Mouse (Mus musculus): Measurements from ENCODE around the gene Olfr639. TPM values are rescaled to one million over a fixed set of nuclear protein-coding genes. Genes with fewer than 3 reads are reported as not detected.
"Not testable (repeated sequence)": the region's sequence is repeated elsewhere in the genome, so short reads cannot be mapped to it uniquely, and the experiment has no call there.

Gene Olfr639
- polyA plus RNA-seq, 1 experiment from 2014 or later = 0.03 TPM

DNA sequence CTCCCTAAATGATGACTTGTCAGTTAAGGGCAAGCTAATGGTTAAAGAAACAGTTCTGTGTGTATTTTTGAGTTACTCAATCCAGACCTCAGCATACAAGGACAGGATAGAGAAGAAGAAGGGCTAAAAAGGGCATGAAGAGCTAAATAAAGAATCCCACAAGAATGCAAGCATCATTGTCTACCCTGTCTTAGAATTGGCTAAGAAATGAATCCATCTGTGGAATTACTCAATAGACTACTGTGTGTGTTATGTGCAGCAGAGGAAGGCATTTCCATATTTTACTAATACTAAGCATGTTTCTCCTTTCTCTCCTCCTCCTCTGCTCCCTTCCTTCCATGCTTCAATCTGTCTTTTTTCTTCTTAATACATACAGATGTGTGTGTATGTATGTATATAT lies 18.0 kb downstream of the Olfr639 start:
- H3K4me1 ChIP-seq (replicated peaks; ENCODE audit: control insufficient read depth, insufficient read depth, low read length) = no peaks in the 10 kb centered on the region
- ATAC-seq (ENCODE audit: low FRiP score) = no peak
- no peak overlapping the region for H3K4me2 ChIP-seq (replicated peaks)
- H3K27ac ChIP-seq = no peak overlapping the region
- no peak for DNase-seq (ENCODE audit: low spot score)
- no peak overlapping the region for H3K4me3 ChIP-seq (replicated peaks; ENCODE audit: low read length)
- H3K27me3 ChIP-seq (ENCODE audit: control insufficient read depth, insufficient read depth, low read length) = no peaks in the 10 kb centered on the region
- no peak overlapping the region for H3K9ac ChIP-seq
- no peaks in the 10 kb centered on the region for H3K9me3 ChIP-seq (ENCODE audit: control insufficient read depth, low read length)
- H3K36me3 ChIP-seq (replicated peaks; ENCODE audit: control insufficient read depth, insufficient read depth) = no peaks in the 10 kb centered on the region

DNA sequence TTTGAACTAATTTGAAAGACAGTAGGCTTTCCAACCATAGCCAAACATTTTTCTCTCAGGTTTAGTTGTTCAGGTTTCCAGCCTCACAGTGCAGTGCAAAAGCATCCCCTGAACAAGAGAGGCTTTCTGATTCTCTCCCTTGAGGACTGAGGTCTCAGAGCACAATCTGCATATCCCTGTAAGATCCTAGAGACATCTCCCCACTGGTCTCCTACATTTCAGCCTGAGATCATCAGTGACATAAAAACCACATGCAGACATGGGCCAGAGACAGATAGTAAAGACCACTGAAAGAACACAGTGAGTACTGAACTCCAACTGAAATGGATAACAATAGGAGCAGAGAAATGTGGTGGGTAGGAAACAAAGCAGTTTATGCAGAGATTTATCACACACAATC lies 18.7 kb downstream of the Olfr639 start, which contains the start of gene Olfr638:
Olfr638 (plus strand) TSS at position 301 of the 400 bp plus-strand sequence.
- no peaks in the 10 kb centered on the region for H3K4me1 ChIP-seq (replicated peaks; ENCODE audit: control insufficient read depth, insufficient read depth, low read length)
- H3K27me3 ChIP-seq (ENCODE audit: control insufficient read depth, insufficient read depth, low read length) = no peaks in the 10 kb centered on the region
- H3K9ac ChIP-seq = no peak within 1 kb of the TSS
- no peak within 1 kb of the TSS for H3K4me2 ChIP-seq (replicated peaks)
- ATAC-seq (ENCODE audit: low FRiP score) = no peak
- no peak for DNase-seq (ENCODE audit: low spot score)
- H3K4me3 ChIP-seq (replicated peaks; ENCODE audit: low read length) = no peak within 1 kb of the TSS
- no peak within 1 kb of the TSS for H3K27ac ChIP-seq
- no peaks in the 10 kb centered on the region for H3K9me3 ChIP-seq (ENCODE audit: control insufficient read depth, low read length)
- no peaks in the 10 kb centered on the region for H3K36me3 ChIP-seq (replicated peaks; ENCODE audit: control insufficient read depth, insufficient read depth)

DNA sequence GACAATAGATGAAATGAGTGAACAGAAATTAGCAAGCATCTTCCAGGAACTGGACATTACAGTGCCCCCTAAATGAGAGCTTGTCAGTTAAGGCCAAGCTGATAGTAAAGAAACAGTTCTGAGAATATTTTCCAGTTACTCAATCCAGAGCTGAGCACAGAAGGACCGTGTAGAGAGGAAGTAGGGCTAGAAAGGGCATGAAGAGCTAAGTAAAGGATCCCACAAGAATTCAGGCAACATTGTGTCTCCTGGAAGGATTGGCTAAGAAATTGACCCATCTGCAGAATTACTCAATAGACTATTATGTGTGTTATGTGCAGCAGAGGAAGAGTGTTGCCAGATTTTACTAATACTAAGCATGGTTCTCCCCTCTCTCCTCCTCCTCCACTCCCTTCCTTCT lies 45.3 kb downstream of the Olfr639 start:
- H3K9ac ChIP-seq = no peak overlapping the region
- no peak overlapping the region for H3K4me2 ChIP-seq (replicated peaks)
- H3K36me3 ChIP-seq (replicated peaks; ENCODE audit: control insufficient read depth, insufficient read depth) = no peaks in the 10 kb centered on the region
- 59% methylated on average over 1 of the region's 1 CpGs for WGBS
- no peaks in the 10 kb centered on the region for H3K27me3 ChIP-seq (ENCODE audit: control insufficient read depth, insufficient read depth, low read length)
- no peak for DNase-seq (ENCODE audit: low spot score)
- no peak for ATAC-seq (ENCODE audit: low FRiP score)
- no peak overlapping the region for H3K4me3 ChIP-seq (replicated peaks; ENCODE audit: low read length)
- no peak overlapping the region for H3K27ac ChIP-seq
- no peaks in the 10 kb centered on the region for H3K9me3 ChIP-seq (ENCODE audit: control insufficient read depth, low read length)
- H3K4me1 ChIP-seq (replicated peaks; ENCODE audit: control insufficient read depth, insufficient read depth, low read length) = no peaks in the 10 kb centered on the region

DNA sequence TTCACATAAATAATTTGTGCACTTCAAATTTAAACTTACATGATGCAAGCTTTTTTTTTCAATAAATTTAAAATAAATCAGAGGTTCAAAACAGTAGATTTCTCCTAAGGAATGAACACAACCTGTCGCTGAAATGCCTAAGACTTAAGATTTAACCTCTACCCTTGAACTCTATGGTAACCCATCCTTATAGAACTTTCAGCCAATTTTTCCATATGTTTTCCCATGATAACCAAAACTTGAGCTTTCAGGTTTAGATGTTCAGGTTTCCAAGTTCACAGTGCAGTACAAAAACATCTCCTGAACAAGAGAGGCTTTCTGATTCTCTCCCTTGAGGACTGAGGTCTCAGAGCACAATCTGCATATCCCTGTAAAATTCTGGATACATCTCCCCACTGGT lies 46.3 kb downstream of the Olfr639 start, which contains the start of gene Olfr635:
Olfr635 (plus strand) TSS at position 301 of the 400 bp plus-strand sequence.
- WGBS = 71% methylated on average over 1 of the region's 1 CpGs
- no peak within 1 kb of the TSS for H3K4me3 ChIP-seq (replicated peaks; ENCODE audit: low read length)

DNA sequence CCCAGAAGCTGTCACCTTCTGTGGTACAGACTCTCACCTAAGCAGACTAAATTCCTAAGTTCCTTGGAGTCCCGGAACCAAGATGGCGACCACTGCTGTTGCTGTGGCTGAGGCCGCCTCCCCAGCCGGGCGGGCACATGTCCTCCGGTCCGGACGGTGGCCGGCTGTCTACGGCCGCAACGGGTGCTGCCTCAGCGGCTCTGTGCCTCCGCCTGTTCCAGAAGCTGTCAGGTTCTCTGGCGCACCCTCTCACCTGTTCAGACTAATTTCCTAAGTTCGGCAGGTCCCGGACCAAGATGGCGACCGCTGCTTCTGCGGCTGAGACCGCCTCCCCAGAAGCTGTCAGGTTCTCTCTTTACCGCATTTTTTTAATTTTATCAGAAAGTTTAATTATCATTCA lies 50.2 kb downstream of the Olfr639 start:
- 96% methylated on average over 22 of the region's 22 CpGs for WGBS
- not testable (repeated sequence) for H3K9me3 ChIP-seq (ENCODE audit: control insufficient read depth, low read length); H3K4me1 ChIP-seq (replicated peaks; ENCODE audit: control insufficient read depth, insufficient read depth, low read length); H3K27ac ChIP-seq; DNase-seq (ENCODE audit: low spot score); H3K4me2 ChIP-seq (replicated peaks); H3K27me3 ChIP-seq (ENCODE audit: control insufficient read depth, insufficient read depth, low read length); H3K4me3 ChIP-seq (replicated peaks; ENCODE audit: low read length); H3K36me3 ChIP-seq (replicated peaks; ENCODE audit: control insufficient read depth, insufficient read depth); ATAC-seq (ENCODE audit: low FRiP score); H3K9ac ChIP-seq

More for the DNA sequence above, 46.3 kb downstream of the Olfr639 start, which contains the start of gene Olfr635:
- no peak for ATAC-seq (ENCODE audit: low FRiP score)
- H3K27ac ChIP-seq = no peak within 1 kb of the TSS
- H3K4me2 ChIP-seq (replicated peaks) = no peak within 1 kb of the TSS
- H3K9me3 ChIP-seq (ENCODE audit: control insufficient read depth, low read length) = no peaks in the 10 kb centered on the region
- no peaks in the 10 kb centered on the region for H3K36me3 ChIP-seq (replicated peaks; ENCODE audit: control insufficient read depth, insufficient read depth)
- H3K27me3 ChIP-seq (ENCODE audit: control insufficient read depth, insufficient read depth, low read length) = no peaks in the 10 kb centered on the region
- H3K4me1 ChIP-seq (replicated peaks; ENCODE audit: control insufficient read depth, insufficient read depth, low read length) = no peaks in the 10 kb centered on the region
- H3K9ac ChIP-seq = no peak within 1 kb of the TSS
- no peak for DNase-seq (ENCODE audit: low spot score)

Other genes with a start within 250 kb of the Olfr639 start
- not detected in 2 replicates for gene Olfr69, start 245.7 kb downstream of the Olfr639 start, polyA plus RNA-seq (2014; fragmentation: Nextera tagmentation; extraction: Ambion mirVana)
- not detected in 2 replicates for gene Olfr68, start 237.6 kb downstream of the Olfr639 start, polyA plus RNA-seq (2014; fragmentation: Nextera tagmentation; extraction: Ambion mirVana)
- not detected in 2 replicates for gene Olfr67, start 225.5 kb downstream of the Olfr639 start, polyA plus RNA-seq (2014; fragmentation: Nextera tagmentation; extraction: Ambion mirVana)
- gene Hbb-bt, start 203.3 kb downstream of the Olfr639 start, polyA plus RNA-seq (2014; fragmentation: Nextera tagmentation; extraction: Ambion mirVana) = 1,734 and 1,868 TPM in 2 replicates
- gene Hbb-bs, start 189.2 kb downstream of the Olfr639 start, polyA plus RNA-seq (2014; fragmentation: Nextera tagmentation; extraction: Ambion mirVana) = 4,248 and 5,201 TPM in 2 replicates
- not detected in 2 replicates for gene Hbb-bh2, start 176.8 kb downstream of the Olfr639 start, polyA plus RNA-seq (2014; fragmentation: Nextera tagmentation; extraction: Ambion mirVana)
- gene Hbb-bh1, start 174.1 kb downstream of the Olfr639 start, polyA plus RNA-seq (2014; fragmentation: Nextera tagmentation; extraction: Ambion mirVana) = 2.1 and 3.6 TPM in 2 replicates
- gene Hbb-y, start 164.1 kb downstream of the Olfr639 start, polyA plus RNA-seq (2014; fragmentation: Nextera tagmentation; extraction: Ambion mirVana) = 178 and 712 TPM in 2 replicates
- not detected in 2 replicates for gene Olfr66, start 131.1 kb downstream of the Olfr639 start, polyA plus RNA-seq (2014; fragmentation: Nextera tagmentation; extraction: Ambion mirVana)
- gene Olfr64, start 122.8 kb downstream of the Olfr639 start, polyA plus RNA-seq (2014; fragmentation: Nextera tagmentation; extraction: Ambion mirVana) = not detected in 2 replicates
- not detected in 2 replicates for gene Olfr65, start 113.8 kb downstream of the Olfr639 start, polyA plus RNA-seq (2014; fragmentation: Nextera tagmentation; extraction: Ambion mirVana)
- gene Olfr631, start 88.5 kb downstream of the Olfr639 start, polyA plus RNA-seq (2014; fragmentation: Nextera tagmentation; extraction: Ambion mirVana) = not detected in 2 replicates
- gene Olfr632, start 83.0 kb downstream of the Olfr639 start, polyA plus RNA-seq (2014; fragmentation: Nextera tagmentation; extraction: Ambion mirVana) = not detected in 2 replicates
- gene Olfr633, start 72.9 kb downstream of the Olfr639 start, polyA plus RNA-seq (2014; fragmentation: Nextera tagmentation; extraction: Ambion mirVana) = not detected in 2 replicates
- not detected in 2 replicates for gene Olfr635, start 46.2 kb downstream of the Olfr639 start, polyA plus RNA-seq (2014; fragmentation: Nextera tagmentation; extraction: Ambion mirVana)
- gene Olfr638, start 18.6 kb downstream of the Olfr639 start, polyA plus RNA-seq (2014; fragmentation: Nextera tagmentation; extraction: Ambion mirVana) = not detected in 2 replicates
- not detected in 2 replicates for gene Olfr640, start 8.3 kb upstream of the Olfr639 start, polyA plus RNA-seq (2014; fragmentation: Nextera tagmentation; extraction: Ambion mirVana)
- gene Olfr641, start 18.1 kb upstream of the Olfr639 start, polyA plus RNA-seq (2014; fragmentation: Nextera tagmentation; extraction: Ambion mirVana) = not detected in 2 replicates
- gene Olfr642, start 35.4 kb upstream of the Olfr639 start, polyA plus RNA-seq (2014; fragmentation: Nextera tagmentation; extraction: Ambion mirVana) = not detected in 2 replicates
- gene 4930516K23Rik, start 44.1 kb upstream of the Olfr639 start, polyA plus RNA-seq (2014; fragmentation: Nextera tagmentation; extraction: Ambion mirVana) = not detected in 2 replicates
- not detected in 2 replicates for gene Olfr644, start 54.6 kb upstream of the Olfr639 start, polyA plus RNA-seq (2014; fragmentation: Nextera tagmentation; extraction: Ambion mirVana)
- gene Olfr645, start 68.2 kb upstream of the Olfr639 start, polyA plus RNA-seq (2014; fragmentation: Nextera tagmentation; extraction: Ambion mirVana) = not detected in 2 replicates
- not detected in 2 replicates for gene Olfr646, start 87.6 kb upstream of the Olfr639 start, polyA plus RNA-seq (2014; fragmentation: Nextera tagmentation; extraction: Ambion mirVana)
- gene Ubqln5, start 112.5 kb upstream of the Olfr639 start, polyA plus RNA-seq (2014; fragmentation: Nextera tagmentation; extraction: Ambion mirVana) = not detected in 2 replicates
- not detected in 2 replicates for gene Olfr643, start 120.1 kb upstream of the Olfr639 start, polyA plus RNA-seq (2014; fragmentation: Nextera tagmentation; extraction: Ambion mirVana)
- not detected in 2 replicates for gene Ubqln3, start 126.0 kb upstream of the Olfr639 start, polyA plus RNA-seq (2014; fragmentation: Nextera tagmentation; extraction: Ambion mirVana)
- gene Ubqlnl, start 133.3 kb upstream of the Olfr639 start, polyA plus RNA-seq (2014; fragmentation: Nextera tagmentation; extraction: Ambion mirVana) = not detected in 2 replicates
- gene Olfm5, start 147.5 kb upstream of the Olfr639 start, polyA plus RNA-seq (2014; fragmentation: Nextera tagmentation; extraction: Ambion mirVana) = not detected in 2 replicates
- gene Olfr648, start 166.1 kb upstream of the Olfr639 start, polyA plus RNA-seq (2014; fragmentation: Nextera tagmentation; extraction: Ambion mirVana) = 0.63 and 0.66 TPM in 2 replicates
- not detected in 2 replicates for gene Olfr649, start 178.7 kb upstream of the Olfr639 start, polyA plus RNA-seq (2014; fragmentation: Nextera tagmentation; extraction: Ambion mirVana)
- 0.13 and 0.20 TPM in 2 replicates for gene Trim6, start 201.5 kb upstream of the Olfr639 start, polyA plus RNA-seq (2014; fragmentation: Nextera tagmentation; extraction: Ambion mirVana)
- gene Trim34a, start 227.2 kb upstream of the Olfr639 start, polyA plus RNA-seq (2014; fragmentation: Nextera tagmentation; extraction: Ambion mirVana) = 1.0 and 1.3 TPM in 2 replicates